Mouse (Mus musculus) ovary, postnatal 14 days (tissue): Measurements from ENCODE around the gene Alox5.

Experiments used
- DNase-seq: peaks from one replicate; pipeline ENCODE4 v3.0.0; 2022; ENCODE audit warnings: low spot score

The Alox5 gene

GRCm38 (mm10) chr6:116385194-116386044, 75.6 kb downstream of the Alox5 start:
- no peak for DNase-seq

GRCm38 (mm10) chr6:116383582-116383981, 77.4 kb downstream of the Alox5 start:
- DNase-seq = no peak

GRCm38 (mm10) chr6:116381605-116382004, 79.4 kb downstream of the Alox5 start:
- DNase-seq = no peak

GRCm38 (mm10) chr6:116380157-116380556, 80.8 kb downstream of the Alox5 start:
- no peak for DNase-seq

GRCm38 (mm10) chr6:116378892-116379291, 82.1 kb downstream of the Alox5 start:
- DNase-seq = no peak

- no peak for DNase-seq
Observed at GRCm38 (mm10) chr6:116374618-116375017, 86.4 kb downstream of the Alox5 start.

- no peak for DNase-seq
Observed at GRCm38 (mm10) chr6:116374136-116374535, 86.8 kb downstream of the Alox5 start.

- no peak for DNase-seq
Observed at GRCm38 (mm10) chr6:116371500-116371899, 89.5 kb downstream of the Alox5 start.

- DNase-seq = no peak
Observed at GRCm38 (mm10) chr6:116370216-116370976, 90.6 kb downstream of the Alox5 start.

GRCm38 (mm10) chr6:116369811-116370210, 91.2 kb downstream of the Alox5 start:
- no peak for DNase-seq

GRCm38 (mm10) chr6:116367971-116368370, 93.0 kb downstream of the Alox5 start:
- DNase-seq = no peak

- no peak for DNase-seq
Observed at GRCm38 (mm10) chr6:116361993-116362392, 99.0 kb downstream of the Alox5 start.

- DNase-seq = no peak
Observed at GRCm38 (mm10) chr6:116361463-116361862, 99.5 kb downstream of the Alox5 start.
